Mouse (Mus musculus): Measurements from ENCODE around the gene Zfp839.

DNA sequence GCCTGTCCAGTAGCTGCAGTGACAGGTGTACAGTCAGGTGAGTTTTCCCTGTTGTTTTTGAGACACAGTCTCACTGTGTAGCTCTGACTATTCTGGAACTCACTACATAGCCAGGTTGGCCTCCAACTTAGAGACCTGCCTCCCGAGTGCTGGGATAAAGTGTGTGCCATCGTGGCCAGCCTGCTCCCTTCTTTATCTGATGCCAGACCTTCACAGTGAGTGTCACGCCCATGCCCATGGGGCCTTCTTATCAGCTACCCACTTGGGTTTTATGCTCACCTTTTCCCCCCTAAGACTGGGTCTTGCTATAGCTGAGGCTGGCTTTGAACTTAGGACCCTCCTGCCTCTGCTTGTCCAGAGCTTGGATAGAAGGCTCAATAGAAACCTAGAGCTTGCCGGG, 20.1 kb downstream of the Zfp839 start:
- no peak for TF ChIP-seq CTCF (IDR thresholded peaks at IDR 0.05; ENCODE audit: borderline replicate concordance, insufficient read depth, low read depth, low read length)
- no peak for TF ChIP-seq POLR2A (IDR thresholded peaks at IDR 0.05; ENCODE audit: borderline replicate concordance, insufficient read depth, low read length)
